Mouse (Mus musculus) midbrain, embryonic 13.5 days (tissue): Measurements from ENCODE around the gene Dcaf5. TPM values are rescaled to one million over a fixed set of nuclear protein-coding genes. Genes with fewer than 3 reads are reported as not detected.

Source experiments
- ATAC-seq: fragments of 200-750 bp; cut with Nextera tagmentation; 2 replicates; pipeline ENCODE4 v1.8.0; 2017; ENCODE audit warnings: mild to moderate bottlenecking, moderate TSS enrichment, moderate library complexity
- H3K27ac ChIP-seq: fragments of 300-500 bp; sonication (generic); 2 replicates; pipeline ENCODE4 v1.5.1; 2015; ENCODE audit warnings: inconsistent platforms, mild to moderate bottlenecking, moderate library complexity
- H3K27me3 ChIP-seq: fragments of 300-500 bp; sonication (generic); 2 replicates; pipeline ENCODE4 v1.6.1; 2015; ENCODE audit warnings: mild to moderate bottlenecking, inconsistent platforms
- H3K36me3 ChIP-seq: fragments of 300-500 bp; sonication (generic); 2 replicates; pipeline ENCODE4 v1.6.1; 2015; ENCODE audit warnings: mild to moderate bottlenecking, inconsistent platforms
- H3K4me1 ChIP-seq: fragments of 300-500 bp; sonication (generic); replicated peaks from 2 replicates; pipeline ENCODE4 v1.6.1; 2015; ENCODE audit warnings: inconsistent platforms
- H3K4me2 ChIP-seq: fragments of 300-500 bp; sonication (generic); replicated peaks from 2 replicates; pipeline ENCODE4 v1.6.1; 2015; ENCODE audit warnings: moderate library complexity, mild to moderate bottlenecking, inconsistent platforms
- H3K4me3 ChIP-seq: fragments of 300-500 bp; sonication (generic); replicated peaks from 2 replicates; pipeline ENCODE4 v1.5.1; 2015; ENCODE audit warnings: mild to moderate bottlenecking, inconsistent platforms
- H3K9ac ChIP-seq: fragments of 300-500 bp; sonication (generic); replicated peaks from 2 replicates; pipeline ENCODE4 v1.6.1; 2015; ENCODE audit warnings: mild to moderate bottlenecking, inconsistent platforms
- H3K9me3 ChIP-seq: fragments of 300-500 bp; sonication (generic); 2 replicates; pipeline ENCODE4 v1.6.1; 2016; ENCODE audit warnings: mild to moderate bottlenecking, inconsistent platforms
- WGBS: fragments of 180-500 bp; shearing (Covaris S2); methylation state at CpG from one replicate; pipeline ENCODE4 v1.1.7; 2015; 5-methylcytosine and 5-hydroxymethylcytosine counted together
- polyA plus RNA-seq: library from polyadenylated mRNA; unstranded; fragments of >200 nt; fragmentation: Nextera tagmentation; extraction: Ambion mirVana; gene quantifications from 2 replicates; pipeline ENCODE4 v1.2.1, GENCODE M21; 2015

The Dcaf5 gene
- polyA plus RNA-seq, 1 experiment from 2014 or later = 28.2 TPM

DNA sequence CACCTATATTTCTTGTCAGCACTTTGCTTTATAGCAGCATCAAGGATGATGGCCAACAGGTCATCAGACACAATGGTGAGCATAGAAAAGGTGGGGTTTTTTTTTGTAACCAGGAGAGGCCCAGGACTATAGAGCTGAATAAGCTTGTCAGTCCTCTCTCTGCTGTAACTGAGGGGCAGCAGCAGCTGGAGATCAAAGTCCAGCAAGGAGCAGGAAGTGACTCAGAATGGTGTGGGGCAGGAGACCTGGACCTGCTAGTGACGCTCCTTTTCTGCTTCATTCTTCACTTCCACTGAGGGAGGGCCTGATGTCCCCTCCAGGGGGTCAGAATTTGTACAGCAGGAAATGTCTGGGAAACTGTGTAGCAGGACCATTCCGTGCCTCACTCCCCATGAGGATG lies 106.8 kb downstream of the Dcaf5 start:
- Histone ChIP-seq H3K27me3 (no peaks in the 10 kb centered on the region), H3K27ac (no peak overlapping the region), H3K4me2 (no peak overlapping the region), H3K4me3 (no peak overlapping the region), H3K9me3 (no peaks in the 10 kb centered on the region), H3K36me3 (no peaks in the 10 kb centered on the region), H3K4me1 (peaks cover 4% of the 10 kb centered on the region; the same call in 1 of the 2 replicates), H3K9ac (no peak overlapping the region)
- ATAC-seq = no peak
- WGBS = 62% methylated on average over 2 of the region's 2 CpGs

DNA sequence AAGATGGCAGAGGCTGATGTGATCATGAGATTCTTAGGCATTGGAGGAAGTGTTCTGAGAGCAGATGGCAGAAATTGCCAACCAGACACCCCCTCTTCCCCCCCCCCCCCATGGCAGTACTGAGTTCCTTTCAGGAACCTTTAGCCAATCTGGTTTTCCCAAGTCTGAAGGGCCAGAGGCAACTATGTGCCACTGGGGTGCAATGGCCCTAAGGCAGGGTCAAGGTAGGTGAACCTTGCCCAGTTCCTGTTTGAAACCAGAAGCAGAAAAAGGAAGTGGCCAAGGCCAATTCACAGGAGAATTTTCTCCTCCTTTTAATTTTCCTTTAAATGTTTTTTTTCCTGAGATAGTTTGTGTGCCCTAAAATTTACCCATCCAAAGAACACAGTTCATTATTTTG lies 110.4 kb downstream of the Dcaf5 start:
- H3K27me3 ChIP-seq = no peaks in the 10 kb centered on the region
- no peak overlapping the region for H3K4me3 ChIP-seq
- no peak for ATAC-seq
- H3K4me1 ChIP-seq = peaks cover 4% of the 10 kb centered on the region
- no peak overlapping the region for H3K4me2 ChIP-seq
- H3K9ac ChIP-seq = no peak overlapping the region
- no peak overlapping the region for H3K27ac ChIP-seq
- no peaks in the 10 kb centered on the region for H3K36me3 ChIP-seq
- H3K9me3 ChIP-seq = no peaks in the 10 kb centered on the region

DNA sequence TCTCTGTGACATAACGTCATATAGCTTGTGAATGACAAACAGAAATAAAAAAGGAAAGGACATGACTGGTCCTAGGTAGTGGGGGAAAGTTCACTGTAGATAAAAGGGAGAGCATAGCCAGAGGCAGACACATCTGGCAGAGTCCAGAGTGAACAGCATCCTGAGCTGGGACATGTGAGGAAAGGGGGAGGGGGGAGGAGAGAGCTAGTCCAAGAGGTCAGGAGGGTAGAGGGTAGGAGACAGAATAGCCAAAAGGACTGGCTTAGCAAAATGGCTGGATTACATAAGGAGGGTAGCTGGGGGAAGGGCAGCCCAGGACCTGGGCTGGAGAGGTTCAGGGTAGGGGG lies 111.6 kb downstream of the Dcaf5 start:
- Histone ChIP-seq H3K9ac (no peak overlapping the region), H3K27me3 (no peaks in the 10 kb centered on the region), H3K9me3 (no peaks in the 10 kb centered on the region), H3K36me3 (no peaks in the 10 kb centered on the region), H3K4me3 (no peak overlapping the region), H3K27ac (no peak overlapping the region), H3K4me2 (no peak overlapping the region), H3K4me1 (peaks cover 4% of the 10 kb centered on the region)
- ATAC-seq = no peak
- WGBS = 69% methylated on average over 1 of the region's 1 CpGs

DNA sequence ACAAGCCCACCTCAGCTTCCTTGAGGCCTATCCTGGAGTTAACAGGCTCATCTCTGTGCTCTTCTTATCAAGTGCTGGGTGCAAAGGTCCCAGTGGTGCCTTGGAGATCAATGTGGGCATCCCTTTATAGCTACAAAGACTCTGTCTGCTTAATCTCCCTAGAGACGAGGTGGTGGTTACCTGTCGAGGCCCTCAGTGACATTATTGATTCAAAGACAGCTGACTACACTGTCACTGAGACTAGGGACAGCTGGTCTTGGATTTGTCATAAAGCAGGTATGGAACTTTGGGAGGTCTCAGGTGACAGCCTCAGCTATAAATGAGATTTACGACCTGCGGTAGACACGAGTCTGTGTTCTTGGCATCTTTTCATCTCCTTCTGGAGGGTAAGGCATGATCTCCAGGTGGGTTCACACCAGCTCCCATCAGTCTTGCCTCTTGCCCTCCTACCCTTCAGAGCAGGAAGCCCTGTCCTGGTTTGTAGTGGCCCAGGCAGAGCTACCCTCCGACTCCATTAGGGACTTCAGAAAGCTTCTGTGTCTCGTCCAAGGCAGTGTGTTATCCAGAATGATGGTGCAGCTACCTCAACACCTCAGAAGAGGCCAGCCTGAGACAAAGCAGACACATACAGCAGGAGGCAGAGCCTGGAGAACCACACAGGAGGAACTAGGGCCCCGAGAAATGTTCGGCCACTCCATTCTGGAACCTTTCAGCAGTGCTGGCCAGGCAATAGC lies 112.2 kb downstream of the Dcaf5 start:
- Histone ChIP-seq H3K27me3 (no peaks in the 10 kb centered on the region), H3K36me3 (no peaks in the 10 kb centered on the region), H3K4me2 (no peak overlapping the region), H3K9me3 (no peaks in the 10 kb centered on the region), H3K27ac (no peak overlapping the region), H3K9ac (no peak overlapping the region), H3K4me3 (no peak overlapping the region), H3K4me1 (peaks cover 4% of the 10 kb centered on the region)
- ATAC-seq = no peak
- 84% methylated on average over 9 of the region's 9 CpGs for WGBS

- Histone ChIP-seq H3K27ac (no peak overlapping the region), H3K36me3 (no peaks in the 10 kb centered on the region), H3K9ac (no peak overlapping the region), H3K4me3 (no peak overlapping the region), H3K4me2 (no peak overlapping the region), H3K9me3 (no peaks in the 10 kb centered on the region), H3K27me3 (no peaks in the 10 kb centered on the region), H3K4me1 (peaks cover 4% of the 10 kb centered on the region)
- WGBS = 66% methylated on average over 8 of the region's 8 CpGs
- no peak for ATAC-seq
These were observed 112.9 kb downstream of the Dcaf5 start for GRCm38 (mm10) chr12:80323371-80324050.

GRCm38 (mm10) chr12:80322494-80322893 lies 113.9 kb downstream of the Dcaf5 start:
- Histone ChIP-seq H3K9ac (no peak overlapping the region), H3K27ac (no peak overlapping the region), H3K4me1 (peaks cover 4% of the 10 kb centered on the region), H3K36me3 (no peaks in the 10 kb centered on the region), H3K4me3 (no peak overlapping the region), H3K27me3 (no peaks in the 10 kb centered on the region), H3K9me3 (no peaks in the 10 kb centered on the region), H3K4me2 (no peak overlapping the region)
- no peak for ATAC-seq
- 75% methylated on average over 6 of the region's 6 CpGs for WGBS

- Histone ChIP-seq H3K27me3 (no peaks in the 10 kb centered on the region), H3K4me2 (no peak overlapping the region), H3K4me1 (no peaks in the 10 kb centered on the region; the same call in 1 of the 2 replicates), H3K4me3 (no peak overlapping the region), H3K9me3 (no peaks in the 10 kb centered on the region), H3K36me3 (no peaks in the 10 kb centered on the region), H3K27ac (no peak overlapping the region), H3K9ac (no peak overlapping the region)
- ATAC-seq = no peak
- 94% methylated on average over 2 of the region's 2 CpGs for WGBS
These were observed 117.3 kb downstream of the Dcaf5 start for GRCm38 (mm10) chr12:80319062-80319461.

- Histone ChIP-seq H3K9ac (no peak overlapping the region), H3K27me3 (no peaks in the 10 kb centered on the region), H3K4me3 (no peak overlapping the region), H3K36me3 (no peaks in the 10 kb centered on the region), H3K27ac (no peak overlapping the region), H3K4me1 (no peaks in the 10 kb centered on the region), H3K4me2 (no peak overlapping the region), H3K9me3 (no peaks in the 10 kb centered on the region)
- WGBS = 98% methylated on average over 2 of the region's 2 CpGs
- no peak for ATAC-seq
These were observed 121.1 kb downstream of the Dcaf5 start for GRCm38 (mm10) chr12:80315321-80315720.

DNA sequence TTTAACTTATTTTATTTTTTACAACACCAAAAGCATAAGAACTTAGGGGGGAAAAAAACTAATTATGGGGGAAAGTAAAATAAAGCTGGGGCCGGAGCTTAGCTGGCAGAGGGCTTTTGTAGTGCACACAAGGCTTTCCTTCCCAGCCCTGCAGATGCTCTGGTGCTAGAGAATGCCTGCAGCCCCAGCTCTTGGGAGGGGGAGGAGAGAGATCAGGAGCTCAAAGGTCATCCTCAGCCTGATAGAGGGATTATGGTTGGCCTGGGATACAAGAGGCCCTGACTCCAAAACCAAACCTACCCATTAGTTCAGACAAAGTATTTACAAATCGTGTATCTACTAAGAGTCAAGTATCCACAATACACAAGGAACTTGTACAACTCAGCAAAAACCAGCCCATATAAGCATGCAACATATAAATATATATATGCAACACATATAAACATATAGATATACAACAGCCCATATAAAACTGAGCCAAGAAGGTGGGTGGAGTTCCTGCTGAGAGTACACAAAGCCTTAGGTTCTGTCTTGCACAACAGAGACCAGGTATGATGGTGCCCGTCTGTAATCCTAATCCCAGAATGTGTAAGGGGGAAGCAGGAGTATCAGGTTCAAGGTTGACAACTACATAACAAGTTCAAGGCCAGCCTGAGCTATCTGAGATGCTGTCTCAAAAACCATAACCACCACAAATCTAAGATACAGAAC lies 124.3 kb downstream of the Dcaf5 start:
- Histone ChIP-seq H3K4me3 (no peak overlapping the region), H3K4me2 (no peak overlapping the region), H3K36me3 (no peaks in the 10 kb centered on the region), H3K9ac (no peak overlapping the region), H3K4me1 (no peaks in the 10 kb centered on the region), H3K27me3 (no peaks in the 10 kb centered on the region), H3K27ac (no peak overlapping the region), H3K9me3 (no peaks in the 10 kb centered on the region)
- ATAC-seq = no peak
- WGBS = 39% methylated on average over 3 of the region's 3 CpGs

- Histone ChIP-seq H3K4me3 (no peak overlapping the region), H3K4me1 (no peaks in the 10 kb centered on the region)
- WGBS = 92% methylated on average over 3 of the region's 3 CpGs
These were observed 128.8 kb downstream of the Dcaf5 start for GRCm38 (mm10) chr12:80307556-80307955.

GRCm38 (mm10) chr12:80304518-80304917 lies 131.9 kb downstream of the Dcaf5 start:
- H3K27me3 ChIP-seq = no peaks in the 10 kb centered on the region
- no peak overlapping the region for H3K27ac ChIP-seq
- WGBS = 90% methylated on average over 3 of the region's 3 CpGs
- no peaks in the 10 kb centered on the region for H3K4me1 ChIP-seq
- H3K9ac ChIP-seq = no peak overlapping the region
- H3K4me2 ChIP-seq = no peak overlapping the region
- no peak overlapping the region for H3K4me3 ChIP-seq
- ATAC-seq = no peak
- no peaks in the 10 kb centered on the region for H3K9me3 ChIP-seq
- H3K36me3 ChIP-seq = no peaks in the 10 kb centered on the region

More at GRCm38 (mm10) chr12:80307556-80307955, 128.8 kb downstream of the Dcaf5 start:
- Histone ChIP-seq H3K27me3 (no peaks in the 10 kb centered on the region), H3K9me3 (no peaks in the 10 kb centered on the region), H3K36me3 (no peaks in the 10 kb centered on the region), H3K4me2 (no peak overlapping the region), H3K27ac (no peak overlapping the region), H3K9ac (no peak overlapping the region)
- no peak for ATAC-seq

DNA sequence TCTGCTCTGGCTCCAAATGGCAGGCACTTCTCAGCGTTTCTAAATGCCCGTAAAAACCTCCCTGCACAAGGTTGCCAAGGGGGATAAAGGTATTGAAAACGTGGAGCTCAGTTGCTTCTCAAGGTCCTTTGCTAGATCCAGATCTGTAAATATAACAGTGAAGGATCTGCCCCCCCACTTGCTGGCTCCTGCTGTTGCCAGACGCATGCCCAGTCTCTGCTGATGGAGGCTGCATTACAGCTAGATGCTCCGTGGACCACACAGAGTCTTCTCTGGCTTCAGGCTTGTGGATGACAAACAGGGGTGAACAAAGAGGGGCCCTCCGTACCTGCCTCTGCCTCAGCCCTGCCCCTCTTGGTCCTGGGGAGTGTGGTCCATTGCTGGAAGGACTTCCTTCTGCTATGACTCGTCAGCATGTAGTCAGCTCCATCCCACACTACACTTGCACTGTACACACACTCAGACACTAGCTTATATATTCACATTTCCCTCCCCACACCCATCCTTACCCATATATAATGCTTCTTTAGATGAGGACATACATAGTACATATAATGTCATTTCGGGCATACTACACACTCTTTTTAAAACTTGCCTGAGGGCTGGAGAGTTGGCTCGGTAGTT lies 135.5 kb downstream of the Dcaf5 start:
- no peaks in the 10 kb centered on the region for H3K27me3 ChIP-seq
- WGBS = 77% methylated on average over 9 of the region's 9 CpGs
- no peaks in the 10 kb centered on the region for H3K4me1 ChIP-seq
- H3K36me3 ChIP-seq = no peaks in the 10 kb centered on the region
- H3K4me2 ChIP-seq = no peak overlapping the region
- H3K4me3 ChIP-seq = no peak overlapping the region
- no peak overlapping the region for H3K9ac ChIP-seq
- no peaks in the 10 kb centered on the region for H3K9me3 ChIP-seq
- no peak overlapping the region for H3K27ac ChIP-seq
- ATAC-seq = no peak
